Mouse (Mus musculus): ENCODE data around the gene Drd3.

GRCm38 (mm10) chr16:43729506-43730221 lies 24.2 kb upstream of the Drd3 start:
- TF ChIP-seq CTCF (IDR thresholded peaks at IDR 0.05; ENCODE audit: borderline replicate concordance, insufficient read depth, low read depth, low read length) = no peak
- no peak for TF ChIP-seq POLR2A (IDR thresholded peaks at IDR 0.05; ENCODE audit: borderline replicate concordance, insufficient read depth, low read length)

Data from cerebellum, adult 2 months (tissue).